Mouse (Mus musculus): ENCODE results near the gene Nars2. TPM values are rescaled to one million over a fixed set of nuclear protein-coding genes. Genes with fewer than 3 reads are reported as not detected.

The Nars2 gene
- total RNA-seq, 2 experiments from 2014 or later: 11.8 to 16.6 TPM

DNA sequence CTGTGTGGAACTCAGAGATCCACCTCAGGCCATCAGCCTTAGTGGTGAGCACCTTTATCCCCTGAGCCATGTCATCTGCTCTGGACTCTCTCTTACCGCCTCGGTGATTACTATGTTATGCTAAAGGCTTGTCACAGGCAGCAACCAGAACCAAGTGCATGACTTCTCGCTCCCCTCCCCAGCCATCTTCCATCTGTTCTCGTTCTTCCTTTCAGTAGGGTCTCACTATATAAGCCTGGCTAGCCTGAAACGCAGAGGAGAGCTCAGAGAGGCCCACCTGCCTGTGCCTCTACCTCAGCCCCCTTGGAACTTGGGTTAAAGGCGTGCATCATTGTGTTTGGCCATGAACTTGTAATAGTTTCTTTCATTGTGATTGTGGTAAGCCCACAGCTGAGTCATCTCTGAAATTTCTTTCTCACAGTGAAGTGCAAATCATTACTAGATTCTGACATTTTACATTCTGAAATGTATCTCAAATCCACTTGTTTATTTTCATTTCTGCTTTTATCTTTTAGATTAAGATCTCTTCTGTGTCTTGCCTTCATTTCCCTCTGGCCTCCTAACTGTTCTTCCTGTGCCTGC, 90.7 kb downstream of the Nars2 start:
- ATAC-seq (replicated peaks; ENCODE audit: low FRiP score, low TSS enrichment, poor library complexity, severe bottlenecking): no peak

DNA sequence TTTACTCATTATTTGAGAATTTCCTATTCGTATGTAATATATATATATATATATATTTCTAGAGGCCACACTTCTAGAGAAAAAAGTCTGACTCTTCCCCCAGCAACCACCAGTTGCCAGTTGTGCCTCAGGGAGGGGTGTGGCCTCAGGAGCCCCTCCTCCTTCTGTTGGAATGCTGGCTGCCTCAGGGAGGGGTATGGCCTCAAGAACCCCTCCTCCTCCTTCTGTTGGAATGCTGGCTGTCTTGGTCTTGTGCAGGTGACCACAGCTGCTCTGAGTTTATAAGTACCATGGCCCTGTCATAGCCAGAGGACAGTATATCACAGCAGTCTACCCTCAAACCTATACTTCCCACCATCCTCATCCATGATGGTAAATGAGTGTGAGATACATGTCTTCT, 91.7 kb downstream of the Nars2 start:
- ATAC-seq (replicated peaks; ENCODE audit: low FRiP score, low TSS enrichment, poor library complexity, severe bottlenecking): no peak

DNA sequence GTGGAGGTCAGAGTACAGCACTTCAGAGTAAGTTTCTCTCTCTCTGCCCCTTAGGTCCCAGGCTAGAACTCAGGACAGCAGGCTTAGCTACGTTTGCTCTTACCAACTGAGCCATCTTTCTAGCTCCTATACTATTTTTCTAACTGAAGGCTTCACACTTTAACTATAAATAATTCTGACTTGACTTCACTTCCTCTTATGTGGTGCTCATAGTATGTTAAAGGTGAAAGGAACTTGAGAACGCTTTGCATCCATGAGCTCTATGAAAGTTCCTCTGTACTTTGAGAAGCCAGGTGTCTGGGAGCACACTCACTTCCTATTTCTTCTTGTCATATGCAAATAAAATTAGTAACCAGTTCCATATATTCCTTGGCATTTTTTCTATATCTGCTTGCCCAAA, 109.7 kb downstream of the Nars2 start:
- ATAC-seq (replicated peaks; ENCODE audit: low FRiP score, low TSS enrichment, poor library complexity, severe bottlenecking): no peak

DNA sequence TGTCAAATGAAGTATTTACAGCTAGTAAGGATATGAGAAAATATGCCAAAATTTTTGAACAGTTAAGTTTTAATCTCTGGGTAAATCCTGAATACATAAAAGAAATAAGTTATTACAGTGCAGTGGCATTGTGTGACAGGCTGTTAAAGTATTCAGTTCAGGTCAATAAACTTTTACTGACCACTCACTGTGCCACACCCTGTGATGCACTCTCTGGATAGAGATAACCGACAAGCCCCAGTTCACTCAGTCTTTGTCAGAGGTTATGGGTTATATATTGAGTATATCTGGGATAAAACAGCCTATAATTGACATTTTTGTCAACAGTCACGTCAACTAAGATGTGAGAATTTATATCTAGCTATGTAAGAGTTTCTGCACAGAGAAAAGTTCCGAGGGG, 120.2 kb downstream of the Nars2 start:
- peak; percentile 50; the same call in 1 of the 2 replicates for ATAC-seq (replicated peaks; ENCODE audit: low FRiP score, low TSS enrichment, poor library complexity, severe bottlenecking)

DNA sequence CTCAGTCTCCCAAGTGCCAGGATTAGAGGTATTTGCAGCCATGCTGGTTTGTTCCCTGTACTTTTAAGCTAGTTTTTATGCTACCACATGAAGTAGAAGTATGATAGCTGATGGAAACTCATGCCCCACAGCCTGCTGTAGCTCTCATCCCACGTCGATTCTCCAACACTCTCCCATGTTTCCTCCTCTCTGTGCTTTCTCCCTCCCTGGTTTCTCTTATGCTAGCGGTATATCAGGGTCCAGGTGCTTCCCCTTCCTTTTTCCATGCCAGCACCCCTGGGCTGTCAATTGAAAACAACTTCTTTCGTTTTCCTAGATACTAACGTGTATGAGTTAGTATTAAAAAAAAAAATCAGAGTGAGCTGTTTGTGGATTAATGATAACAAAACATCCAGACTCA, 120.8 kb downstream of the Nars2 start:
- no peak for ATAC-seq (replicated peaks; ENCODE audit: low FRiP score, low TSS enrichment, poor library complexity, severe bottlenecking)

DNA sequence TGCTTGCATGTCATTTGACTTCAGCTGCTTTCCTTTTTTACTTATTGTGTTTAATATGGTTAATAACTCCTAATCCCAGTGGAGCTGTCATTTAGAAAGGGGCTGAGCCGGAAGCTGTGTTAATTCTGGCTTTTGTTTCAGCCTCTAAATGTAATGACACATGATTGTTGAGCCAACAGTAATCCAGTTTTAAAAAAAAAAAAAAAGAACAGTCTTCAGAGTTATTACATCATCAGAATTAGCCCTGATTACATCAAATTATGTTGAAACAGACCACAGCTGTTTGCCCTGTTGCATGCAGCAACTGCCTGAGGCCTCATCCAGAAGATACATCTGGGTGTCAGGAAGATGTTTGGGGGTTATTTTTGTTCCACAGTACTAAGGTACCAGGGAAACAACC, 123.7 kb downstream of the Nars2 start:
- ATAC-seq (replicated peaks; ENCODE audit: low FRiP score, low TSS enrichment, poor library complexity, severe bottlenecking): no peak

DNA sequence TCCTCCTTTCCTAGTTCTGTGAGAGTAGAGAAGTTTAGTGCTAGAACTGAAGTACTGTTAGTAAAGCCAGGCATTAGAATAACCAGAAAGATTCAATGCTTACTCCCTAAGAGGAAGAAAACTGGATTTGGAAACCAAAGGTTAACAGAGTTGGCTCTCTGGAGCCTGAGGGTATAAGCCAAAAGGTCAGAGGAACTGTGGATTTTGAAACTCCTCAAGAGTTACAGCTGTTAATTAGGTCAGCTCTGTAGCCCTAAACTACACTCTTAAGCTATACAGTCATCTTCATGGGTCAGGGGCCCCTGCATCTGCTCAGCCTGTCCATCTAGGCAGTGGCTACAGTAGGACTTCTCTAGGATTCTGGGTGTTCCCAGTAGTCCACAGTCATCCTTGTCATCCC, 125.7 kb downstream of the Nars2 start:
- ATAC-seq (replicated peaks; ENCODE audit: low FRiP score, low TSS enrichment, poor library complexity, severe bottlenecking): no peak

DNA sequence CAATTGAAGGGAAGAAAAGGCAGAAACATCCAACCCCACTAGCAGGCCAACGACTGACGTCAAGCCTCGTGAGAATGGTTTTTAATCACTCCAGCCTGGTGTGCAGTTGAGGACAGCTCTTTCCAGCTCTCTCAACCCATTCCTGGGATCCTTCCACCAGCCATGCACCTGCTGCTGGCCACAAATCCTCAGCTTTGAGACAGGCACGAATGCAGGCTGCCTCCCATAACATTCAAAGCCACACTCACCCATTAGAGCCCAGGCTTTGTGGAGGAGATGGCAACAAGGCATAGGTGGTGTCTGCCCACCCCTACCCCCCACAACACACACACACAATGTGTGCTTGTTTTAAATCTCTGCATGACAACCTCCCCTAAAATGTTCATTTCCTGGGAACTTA, 127.4 kb downstream of the Nars2 start:
- no peak for ATAC-seq (replicated peaks; ENCODE audit: low FRiP score, low TSS enrichment, poor library complexity, severe bottlenecking)

DNA sequence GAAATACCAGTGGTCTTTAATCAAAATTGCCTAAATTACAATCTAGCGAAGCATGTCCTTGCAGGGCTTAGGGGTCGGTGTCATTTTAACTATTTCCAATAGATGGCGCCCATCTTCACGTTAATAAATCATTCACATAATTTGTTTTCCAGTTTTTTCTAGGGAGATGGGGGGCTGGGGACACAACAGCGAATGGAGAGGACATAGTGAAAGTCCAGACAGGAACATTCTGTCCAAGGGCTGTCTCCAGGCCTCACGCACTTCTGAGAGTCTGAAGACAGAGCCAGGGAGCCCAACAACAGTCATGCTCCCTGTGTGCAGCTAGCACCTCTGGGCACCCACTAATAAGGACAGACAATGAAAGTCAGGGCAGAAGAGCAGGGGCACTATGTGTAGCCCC, 127.8 kb downstream of the Nars2 start:
- ATAC-seq (replicated peaks; ENCODE audit: low FRiP score, low TSS enrichment, poor library complexity, severe bottlenecking): no peak

DNA sequence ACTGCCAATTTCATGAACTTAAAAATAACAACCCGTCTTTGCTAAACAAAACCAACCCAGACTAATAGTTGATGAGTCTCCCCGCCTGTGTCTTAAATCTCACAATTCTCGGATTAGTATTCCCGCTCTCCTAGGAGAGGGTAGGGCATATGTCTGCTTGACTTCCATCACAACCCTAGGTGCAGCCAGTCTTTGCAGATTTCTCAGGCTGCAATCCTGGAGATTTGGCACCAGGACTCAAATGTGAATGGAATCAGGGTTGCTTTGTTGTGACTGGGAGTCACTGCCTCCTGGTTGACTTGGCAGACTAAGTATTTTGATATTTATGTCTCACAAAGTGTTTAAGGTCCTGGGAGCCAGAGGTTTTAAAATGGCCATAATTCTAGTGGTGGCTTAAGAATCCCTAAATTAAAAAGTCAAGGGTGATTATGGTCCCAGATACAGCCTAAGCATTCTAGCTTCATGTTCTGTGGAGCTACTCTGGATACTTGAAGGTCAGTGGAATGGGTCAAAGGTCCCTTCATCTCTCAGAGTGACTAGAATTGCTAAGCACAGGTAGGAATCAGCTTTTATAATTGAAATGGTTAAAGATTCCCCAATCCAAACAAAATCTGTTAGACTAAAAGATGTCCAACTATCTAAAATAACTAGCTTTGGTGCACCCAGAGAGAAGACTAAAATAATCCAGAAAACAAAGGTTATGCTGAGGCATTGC, 128.5 kb downstream of the Nars2 start:
- ATAC-seq (replicated peaks; ENCODE audit: low FRiP score, low TSS enrichment, poor library complexity, severe bottlenecking): no peak

DNA sequence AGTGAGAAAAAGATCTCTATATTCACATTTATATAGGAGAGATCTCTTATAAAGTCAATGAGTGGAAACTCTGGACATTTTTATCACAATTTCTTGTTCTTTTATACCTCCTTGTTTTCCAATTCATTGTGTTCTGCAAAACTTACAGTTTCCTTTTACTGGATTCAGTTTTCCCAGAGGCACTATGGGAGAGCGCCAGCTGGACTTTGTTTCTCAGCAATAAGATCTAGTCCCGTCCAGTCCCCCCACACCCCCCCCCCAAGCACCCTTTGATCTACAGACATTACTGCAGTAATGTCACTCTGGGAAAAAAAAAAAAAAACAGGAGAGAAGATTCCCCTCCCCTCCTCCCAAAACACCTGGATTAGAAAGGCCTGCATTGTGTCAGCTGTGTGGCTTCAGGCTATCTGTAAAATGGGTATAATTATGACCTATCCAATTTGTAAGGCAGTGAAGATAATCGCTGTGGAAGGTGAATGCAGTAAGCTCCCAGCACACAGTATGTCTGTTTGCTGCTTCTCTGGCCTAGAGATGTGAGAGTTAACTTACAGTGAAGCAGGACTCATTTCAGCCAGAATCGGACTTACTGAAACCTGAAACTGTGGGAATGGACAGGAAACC, 129.4 kb downstream of the Nars2 start:
- ATAC-seq (replicated peaks; ENCODE audit: low FRiP score, low TSS enrichment, poor library complexity, severe bottlenecking): no peak

DNA sequence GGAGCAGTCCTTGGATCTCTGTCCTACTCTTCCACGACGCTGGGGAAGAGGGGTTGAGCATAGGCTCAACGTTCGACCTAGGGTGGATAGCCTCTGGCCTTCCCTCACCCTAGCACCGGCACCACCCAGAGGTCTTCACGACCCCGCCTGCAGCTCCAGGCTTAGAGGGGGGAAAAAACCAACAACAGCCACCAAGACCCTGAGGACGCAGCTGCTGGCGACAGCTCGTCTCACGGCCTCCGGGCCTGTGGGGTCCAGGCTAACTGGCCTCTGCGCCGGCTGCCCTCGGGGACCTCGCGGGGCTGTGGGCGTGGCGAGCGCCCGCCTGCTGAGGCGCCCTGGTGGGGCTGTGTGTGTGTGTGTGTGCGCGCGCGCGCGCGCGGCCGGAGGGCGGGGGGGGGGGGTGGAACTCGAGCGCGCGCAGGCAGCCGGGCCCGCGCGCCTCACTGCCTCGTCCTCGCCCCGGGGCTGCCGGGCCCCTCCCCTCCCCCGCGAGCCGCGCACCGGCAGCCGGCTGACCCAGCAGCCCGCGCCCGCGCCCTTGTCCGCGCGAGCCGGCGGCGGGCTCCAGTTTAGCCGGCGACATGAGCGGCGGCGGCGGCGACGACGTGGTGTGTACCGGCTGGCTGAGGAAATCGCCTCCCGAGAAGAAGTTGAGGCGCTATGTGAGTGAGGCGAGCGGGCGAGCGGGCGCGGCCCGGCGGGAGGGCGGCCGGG, 130.1 kb downstream of the Nars2 start, which contains the start of gene Gab2:
Gab2 (plus strand) TSS at position 345 of the 717 bp plus-strand sequence.
- ATAC-seq (replicated peaks; ENCODE audit: low FRiP score, low TSS enrichment, poor library complexity, severe bottlenecking): peak; percentile 62

DNA sequence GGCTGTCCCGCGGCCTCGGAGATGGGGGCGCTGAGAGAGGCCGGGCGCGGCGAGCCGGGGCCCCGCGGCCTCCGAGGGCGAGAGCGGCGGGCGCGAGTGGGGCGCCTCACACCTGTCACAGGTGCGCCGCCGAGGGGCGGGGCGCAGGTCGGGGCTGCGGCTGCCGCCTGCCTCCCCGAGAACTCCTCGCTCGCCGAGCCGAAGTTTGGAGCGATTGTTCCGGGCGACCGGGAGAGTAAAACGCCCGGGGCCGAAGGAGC, 130.6 kb downstream of the Nars2 start:
- no peak for ATAC-seq (replicated peaks; ENCODE audit: low FRiP score, low TSS enrichment, poor library complexity, severe bottlenecking)

DNA sequence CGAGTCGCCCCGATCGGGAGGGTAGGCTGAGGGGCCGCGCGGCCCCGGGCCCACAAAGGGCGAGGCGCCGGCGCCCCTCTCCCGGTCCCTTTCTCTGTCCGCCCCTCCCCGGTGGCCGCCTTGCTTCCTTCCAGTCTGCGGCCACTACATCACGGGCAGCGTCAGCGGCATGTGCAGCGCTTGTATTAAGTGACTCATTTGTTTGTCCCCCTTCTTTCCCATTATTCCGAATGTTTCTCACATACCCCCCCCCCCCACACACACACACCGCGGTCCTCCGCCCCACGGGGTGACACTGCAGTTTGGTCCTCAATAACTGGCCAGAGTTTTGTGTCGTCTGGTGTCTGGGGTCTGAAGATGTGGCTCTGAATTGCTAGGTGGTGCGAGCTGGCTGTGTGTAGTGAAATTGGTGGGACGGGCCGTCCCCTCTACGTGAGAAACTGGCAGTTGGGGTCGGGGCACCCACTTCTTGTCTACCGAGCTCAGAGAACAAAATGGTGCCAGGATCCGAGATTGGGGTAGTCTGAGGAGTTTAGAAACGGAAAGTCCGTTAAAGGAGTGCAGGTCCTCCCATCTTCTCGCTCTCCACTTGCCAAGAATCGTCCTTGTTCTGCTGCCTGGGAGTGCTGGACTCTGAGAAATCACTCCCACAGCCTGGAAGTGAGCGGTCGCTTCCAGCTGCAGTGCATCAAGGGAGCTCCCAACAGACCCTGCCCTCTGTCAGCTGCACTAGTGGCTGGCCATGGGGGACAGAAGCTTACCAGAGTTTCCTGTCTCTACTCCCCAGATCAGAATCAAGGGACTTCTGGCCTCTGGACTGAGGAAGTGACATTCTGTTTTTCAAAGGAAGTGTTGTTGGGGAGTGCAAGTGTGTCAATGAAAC, 131.2 kb downstream of the Nars2 start:
- ATAC-seq (replicated peaks; ENCODE audit: low FRiP score, low TSS enrichment, poor library complexity, severe bottlenecking): peak; percentile 52

DNA sequence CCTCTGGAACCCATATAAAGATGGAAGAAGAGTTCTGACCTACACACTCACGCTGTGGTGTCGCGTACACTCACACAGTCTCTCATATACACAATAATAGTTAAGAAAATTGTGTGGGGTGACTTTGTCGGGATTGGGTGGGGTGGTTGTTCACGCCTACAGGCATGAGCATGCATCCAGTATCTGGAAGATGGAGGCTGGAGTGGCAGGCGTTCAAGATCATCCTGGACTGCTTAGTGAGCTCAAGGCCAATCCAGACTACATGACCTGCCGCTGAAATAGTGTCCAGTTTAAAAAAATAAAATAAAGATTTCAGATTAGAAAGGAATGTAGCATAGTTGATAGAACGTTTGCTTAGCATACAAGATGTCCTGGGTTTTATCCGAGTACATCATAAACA, 132.3 kb downstream of the Nars2 start:
- ATAC-seq (replicated peaks; ENCODE audit: low FRiP score, low TSS enrichment, poor library complexity, severe bottlenecking): no peak

DNA sequence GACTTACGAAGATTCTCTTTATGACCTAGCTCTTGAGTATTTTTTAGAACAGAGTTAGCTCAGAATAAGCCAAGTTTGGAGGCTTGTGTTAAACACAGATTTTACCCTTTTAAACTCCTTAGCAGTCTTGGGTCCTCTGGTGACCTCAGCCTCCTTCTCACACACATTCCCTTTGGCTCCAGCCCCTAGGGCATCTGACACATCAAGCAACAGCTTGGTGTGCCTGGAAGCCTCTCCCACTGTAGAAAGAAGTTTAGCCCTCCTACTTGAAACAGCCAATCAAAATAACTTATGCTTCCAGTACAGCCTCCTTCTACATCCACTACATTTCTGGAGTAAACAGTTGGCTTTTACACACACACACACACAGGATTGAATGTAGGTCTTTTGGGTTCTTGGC, 132.9 kb downstream of the Nars2 start:
- no peak for ATAC-seq (replicated peaks; ENCODE audit: low FRiP score, low TSS enrichment, poor library complexity, severe bottlenecking)

DNA sequence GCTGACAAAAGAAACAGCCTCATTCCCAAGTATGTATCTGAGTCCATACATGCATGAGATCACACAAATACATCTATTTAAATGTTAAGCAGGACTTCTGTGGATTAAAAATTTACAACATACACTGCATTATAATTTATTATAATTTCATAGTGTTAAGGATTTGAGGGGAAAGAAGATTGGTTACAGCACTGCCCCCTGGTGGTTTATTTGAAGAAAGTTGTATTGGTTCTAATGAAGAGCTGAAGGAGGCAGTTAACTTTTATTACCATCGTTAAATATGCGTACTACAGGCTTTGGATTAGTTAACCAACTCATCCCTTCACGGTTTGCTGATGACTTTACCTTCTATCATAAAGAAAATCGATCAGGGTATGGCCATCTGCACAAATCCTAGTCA, 134.0 kb downstream of the Nars2 start:
- no peak for ATAC-seq (replicated peaks; ENCODE audit: low FRiP score, low TSS enrichment, poor library complexity, severe bottlenecking)

DNA sequence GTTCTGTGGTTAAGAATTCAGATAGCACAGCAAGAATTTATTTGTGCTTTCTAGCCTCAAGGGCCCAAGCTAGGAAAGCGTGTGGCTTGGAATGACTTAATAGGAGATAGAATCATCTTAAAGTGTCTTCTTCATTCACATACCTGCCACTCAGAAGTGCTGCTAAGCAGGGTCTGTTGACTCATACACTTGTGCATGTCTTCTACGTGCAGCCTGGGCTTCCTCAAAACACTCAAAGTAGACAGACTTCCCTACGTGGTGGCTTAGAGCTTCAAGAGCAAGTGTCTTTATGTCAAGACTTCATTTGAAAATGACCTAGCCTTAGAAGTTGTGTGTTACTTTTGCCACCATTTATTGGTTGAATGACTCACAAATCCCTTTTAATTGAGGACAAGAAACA, 142.9 kb downstream of the Nars2 start:
- no peak for ATAC-seq (replicated peaks; ENCODE audit: low FRiP score, low TSS enrichment, poor library complexity, severe bottlenecking)

DNA sequence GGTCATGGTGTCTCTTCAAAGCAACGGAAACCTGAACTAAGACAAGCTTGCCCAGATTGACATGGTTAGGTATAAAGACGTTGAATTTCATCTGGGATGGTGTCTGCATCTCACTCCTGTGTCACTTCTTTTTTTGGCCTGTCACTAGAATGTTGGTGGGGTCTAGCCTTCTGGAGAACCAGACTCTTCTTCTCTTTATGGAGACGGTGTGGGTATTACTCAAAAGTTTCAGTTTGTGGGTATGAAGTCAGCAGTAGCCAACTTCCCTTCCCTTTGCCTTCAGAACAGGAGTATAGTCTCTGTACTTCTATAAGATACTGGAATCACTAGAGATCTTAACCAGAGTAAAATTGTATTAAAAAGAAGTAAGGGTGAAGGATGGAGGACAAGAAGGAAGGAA, 156.8 kb downstream of the Nars2 start:
- no peak for ATAC-seq (replicated peaks; ENCODE audit: low FRiP score, low TSS enrichment, poor library complexity, severe bottlenecking)

All from megakaryocyte-erythroid progenitor cell, adult 5-6 weeks (primary cell).